Mouse (Mus musculus) myocyte (in vitro differentiated cells): Measurements from ENCODE around the gene Tmem243. TPM values are rescaled to one million over a fixed set of nuclear protein-coding genes. Genes with fewer than 3 reads are reported as not detected.

ENCODE experiments used
- H3K27me3 ChIP-seq: one replicate; pipeline ENCODE4 v1.6.1; 2011; ENCODE audit not compliant: control insufficient read depth, insufficient read depth, insufficient read length
- H3K36me3 ChIP-seq: one replicate; pipeline ENCODE4 v1.6.1; 2011; ENCODE audit not compliant: control insufficient read depth, insufficient read depth
- H3K4me2 ChIP-seq: one replicate; pipeline ENCODE4 v1.6.1; 2011; ENCODE audit warnings: low read depth, control low read depth
- H3K4me3 ChIP-seq: one replicate; pipeline ENCODE4 v1.5.1; 2011; ENCODE audit warnings: mild to moderate bottlenecking, control low read depth, moderate library complexity
- H3K79me2 ChIP-seq: one replicate; pipeline ENCODE4 v1.6.1; 2011; ENCODE audit not compliant: control insufficient read depth, insufficient read depth
- H3ac ChIP-seq: one replicate; pipeline ENCODE4 v1.6.1; 2011; ENCODE audit not compliant: control insufficient read depth, insufficient read length
- CEBPB ChIP-seq: IDR thresholded peaks from 2 replicates; pipeline ENCODE4 v1.6.1; 2011; ENCODE audit warnings: mild to moderate bottlenecking, moderate library complexity; ENCODE audit not compliant: poor library complexity, insufficient read depth, severe bottlenecking
- E2F4 ChIP-seq: IDR thresholded peaks from one replicate; pipeline ENCODE4 v1.6.1; 2011; ENCODE audit warnings: mild to moderate bottlenecking, control low read depth, moderate library complexity; ENCODE audit not compliant: insufficient read depth
- MAX ChIP-seq: IDR thresholded peaks from one replicate; pipeline ENCODE4 v1.6.1; 2011; ENCODE audit warnings: low read depth, mild to moderate bottlenecking, control low read depth
- MYOD1 ChIP-seq, 3 experiments: IDR thresholded peaks; one replicate each; pipeline ENCODE4 v1.6.1; 2011; ENCODE audit warnings: control low read depth in 2 of 3, low read depth in 2 of 3, mild to moderate bottlenecking in 2 of 3, moderate library complexity in 1 of 3; ENCODE audit not compliant: insufficient read length in 2 of 3, control insufficient read depth in 1 of 3
- MYOG ChIP-seq, 3 experiments: IDR thresholded peaks; one replicate each; pipeline ENCODE4 v1.6.1; 2011; ENCODE audit warnings: control low read depth in 2 of 3, low read depth in 2 of 3, mild to moderate bottlenecking in 2 of 3; ENCODE audit not compliant: insufficient read length in 2 of 3, control insufficient read depth in 1 of 3, insufficient read depth in 1 of 3
- POLR2A ChIP-seq: IDR thresholded peaks from one replicate; pipeline ENCODE4 v1.6.1; 2011; ENCODE audit warnings: low read depth, mild to moderate bottlenecking, control low read depth, moderate library complexity; ENCODE audit not compliant: insufficient read length
- POLR2AphosphoS2 ChIP-seq: IDR thresholded peaks from one replicate; pipeline ENCODE4 v1.6.1; 2011; ENCODE audit warnings: low read depth, control low read depth; ENCODE audit not compliant: insufficient read length
- REST ChIP-seq: IDR thresholded peaks from one replicate; pipeline ENCODE4 v1.6.1; 2011; ENCODE audit warnings: mild to moderate bottlenecking, control low read depth, moderate library complexity; ENCODE audit not compliant: insufficient read depth, insufficient read length
- SRF ChIP-seq: IDR thresholded peaks from one replicate; pipeline ENCODE4 v1.6.1; 2011; ENCODE audit warnings: low read depth; ENCODE audit not compliant: control insufficient read depth, insufficient read length
- TCF12 ChIP-seq: IDR thresholded peaks from one replicate; pipeline ENCODE4 v1.6.1; 2011; ENCODE audit warnings: mild to moderate bottlenecking, control low read depth; ENCODE audit not compliant: poor library complexity, insufficient read depth, severe bottlenecking
- TCF3 ChIP-seq: IDR thresholded peaks from one replicate; pipeline ENCODE4 v1.6.1; 2011; ENCODE audit warnings: low read depth, control low read depth; ENCODE audit not compliant: insufficient read length
- USF1 ChIP-seq: IDR thresholded peaks from one replicate; pipeline ENCODE4 v1.6.1; 2011; ENCODE audit warnings: low read depth, mild to moderate bottlenecking, control low read depth, moderate library complexity
- polyA plus RNA-seq: library from polyadenylated mRNA; unstranded; fragments of >200 nt; fragmentation: generic; extraction: Trizol; gene quantifications from one replicate; pipeline ENCODE4 v1.2.1, GENCODE M21; 2012; ENCODE audit warnings: missing spikeins

Tmem243 gene
- polyA plus RNA-seq, 1 experiment: 2.7 TPM

DNA sequence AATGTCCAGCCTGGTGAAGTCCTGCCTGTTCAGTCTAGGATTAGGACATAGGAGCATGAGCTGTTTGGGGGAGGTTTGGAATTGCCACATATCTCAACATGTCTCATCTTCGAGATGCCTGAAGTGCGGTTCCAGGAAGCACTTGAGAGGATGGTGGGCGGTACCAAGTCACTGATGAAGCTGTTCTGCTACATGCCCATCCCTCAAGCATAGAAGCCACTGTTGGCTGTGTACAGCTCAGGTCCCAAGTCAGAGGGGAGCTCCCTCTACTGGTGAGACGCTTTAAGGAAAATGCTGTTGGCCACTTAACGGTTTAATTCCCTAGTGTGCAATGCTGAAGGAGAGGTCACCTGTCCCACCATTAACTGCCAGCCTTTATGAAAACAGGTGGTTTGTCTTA lies 11.3 kb downstream of the Tmem243 start:
- no peak overlapping the region for H3K4me2 ChIP-seq
- no peak for TF ChIP-seq MAX
- no peak for TF ChIP-seq E2F4
- TF ChIP-seq POLR2A: no peak
- TF ChIP-seq TCF12: no peak
- TF ChIP-seq MYOD1 (IDR thresholded peaks at IDR 0.05; ENCODE audit: control insufficient read depth in 1 of 3, insufficient read length in 2 of 3, low read depth in 2 of 3): no peak
- TF ChIP-seq MYOG (IDR thresholded peaks at IDR 0.05; ENCODE audit: control insufficient read depth in 1 of 3, insufficient read depth in 1 of 3, insufficient read length in 2 of 3, low read depth in 2 of 3): no peak
- TF ChIP-seq CEBPB: no peak
- no peak for TF ChIP-seq SRF
- H3ac ChIP-seq: no peak overlapping the region
- no peaks in the 10 kb centered on the region for H3K36me3 ChIP-seq
- no peaks in the 10 kb centered on the region for H3K27me3 ChIP-seq
- H3K4me3 ChIP-seq: no peak overlapping the region
- H3K79me2 ChIP-seq: no peaks in the 10 kb centered on the region

DNA sequence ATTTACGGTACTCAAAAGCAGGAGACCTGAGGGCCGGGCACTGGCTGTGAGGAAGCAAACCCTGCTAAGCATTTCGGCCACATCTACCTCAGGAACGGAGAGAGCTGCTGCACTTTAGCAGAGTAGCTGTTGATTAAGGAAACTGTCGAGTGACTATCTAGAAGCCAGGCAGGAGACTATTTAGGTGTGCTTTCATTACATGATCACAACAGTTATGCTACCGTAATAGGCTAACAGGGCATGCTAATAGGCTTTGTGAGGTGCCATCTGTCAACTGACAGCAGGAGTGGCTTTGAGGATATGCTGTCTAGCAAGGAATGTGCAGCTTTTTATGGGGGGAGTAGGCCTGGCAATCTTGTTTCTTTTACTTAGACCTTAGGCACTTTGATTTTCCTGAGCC lies 13.7 kb downstream of the Tmem243 start:
- Histone ChIP-seq H3K4me2 (no peak overlapping the region), H3K79me2 (no peaks in the 10 kb centered on the region), H3K36me3 (peaks cover 19% of the 10 kb centered on the region), H3K4me3 (no peak overlapping the region), H3ac (no peak overlapping the region), H3K27me3 (no peaks in the 10 kb centered on the region)
- TF ChIP-seq POLR2AphosphoS2 (peak; percentile 52), E2F4 (no peak)

DNA sequence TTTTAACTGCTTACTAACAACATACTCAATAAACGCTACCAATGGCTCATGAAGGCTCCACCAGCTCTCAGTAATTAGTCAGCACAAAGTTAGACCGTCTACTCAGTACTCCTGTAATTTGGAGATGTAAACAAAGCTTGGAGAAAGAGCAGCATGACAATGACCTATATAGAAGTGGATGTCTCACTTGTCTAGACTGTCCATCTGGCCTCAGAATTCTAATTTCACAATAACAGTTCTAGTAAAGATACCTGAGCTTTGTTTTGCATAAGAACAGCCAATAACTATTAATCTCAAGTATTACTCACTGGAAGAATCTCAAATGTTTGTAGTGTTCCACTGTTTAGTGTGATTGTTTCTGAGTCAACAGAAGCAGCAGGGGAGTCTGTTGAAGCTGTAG lies 23.7 kb downstream of the Tmem243 start:
- Histone ChIP-seq H3K27me3 (no peaks in the 10 kb centered on the region), H3ac (no peak overlapping the region), H3K4me3 (no peak overlapping the region), H3K36me3 (peaks cover 65% of the 10 kb centered on the region), H3K4me2 (no peak overlapping the region), H3K79me2 (no peaks in the 10 kb centered on the region)
- TF ChIP-seq CEBPB: no peak
- TF ChIP-seq USF1: no peak
- TF ChIP-seq TCF3: no peak
- no peak for TF ChIP-seq REST
- TF ChIP-seq POLR2A: no peak
- TF ChIP-seq MYOD1 (IDR thresholded peaks at IDR 0.05; ENCODE audit: control insufficient read depth in 1 of 3, insufficient read length in 2 of 3, low read depth in 2 of 3): no peak
- TF ChIP-seq POLR2AphosphoS2: no peak
- no peak for TF ChIP-seq SRF
- no peak for TF ChIP-seq MYOG (IDR thresholded peaks at IDR 0.05; ENCODE audit: control insufficient read depth in 1 of 3, insufficient read depth in 1 of 3, insufficient read length in 2 of 3, low read depth in 2 of 3)
- TF ChIP-seq TCF12: no peak
- TF ChIP-seq E2F4: no peak
- no peak for TF ChIP-seq MAX

DNA sequence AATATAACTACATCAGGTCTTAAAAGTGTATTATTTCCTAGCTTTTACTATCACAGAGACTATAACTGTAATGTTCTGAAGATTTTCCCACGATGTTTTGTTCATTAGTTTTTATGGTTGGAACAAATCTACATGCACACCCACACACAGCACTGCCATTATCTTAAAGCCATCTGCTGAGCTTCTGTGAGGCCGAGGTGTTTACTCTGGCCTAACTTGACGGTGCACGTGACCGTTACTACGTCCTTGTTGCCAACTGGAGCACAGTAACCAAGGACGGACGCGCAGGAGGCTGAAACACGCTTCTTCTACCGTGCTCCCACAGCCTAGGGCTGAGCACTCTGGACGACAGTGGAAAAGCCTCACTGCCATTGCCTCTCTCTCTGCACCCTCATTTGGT lies 28.1 kb downstream of the Tmem243 start:
- Histone ChIP-seq H3K4me2 (no peak overlapping the region), H3ac (no peak overlapping the region), H3K27me3 (no peaks in the 10 kb centered on the region), H3K4me3 (no peak overlapping the region), H3K36me3 (peaks cover 35% of the 10 kb centered on the region), H3K79me2 (no peaks in the 10 kb centered on the region)
- TF ChIP-seq POLR2A (no peak), POLR2AphosphoS2 (no peak)

DNA sequence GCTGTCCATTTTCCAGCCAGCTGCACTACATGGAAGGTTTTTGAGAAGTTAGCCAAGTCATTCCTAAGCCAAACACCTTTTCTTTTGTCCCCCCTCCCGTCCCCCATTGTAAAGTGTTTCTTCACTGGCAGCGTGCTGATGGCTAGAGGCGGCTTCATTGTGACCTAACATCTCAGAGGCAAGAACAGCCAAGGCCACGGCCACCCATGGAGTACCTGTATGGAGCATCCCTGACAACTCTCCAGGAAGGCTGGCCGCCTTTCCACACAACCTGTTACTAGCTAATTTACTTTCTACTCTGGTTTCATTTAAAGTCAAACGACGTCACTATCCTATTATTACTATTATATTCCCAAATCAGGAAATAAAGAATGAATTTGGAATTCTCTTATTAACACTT lies 31.3 kb downstream of the Tmem243 start:
- Histone ChIP-seq H3K4me3 (no peak overlapping the region), H3K4me2 (no peak overlapping the region), H3K36me3 (peaks cover 24% of the 10 kb centered on the region), H3K27me3 (no peaks in the 10 kb centered on the region), H3ac (no peak overlapping the region), H3K79me2 (no peaks in the 10 kb centered on the region)
- no peak for TF ChIP-seq POLR2A
- no peak for TF ChIP-seq TCF3
- TF ChIP-seq REST: no peak
- no peak for TF ChIP-seq TCF12
- no peak for TF ChIP-seq CEBPB
- TF ChIP-seq MYOD1 (IDR thresholded peaks at IDR 0.05; ENCODE audit: control insufficient read depth in 1 of 3, insufficient read length in 2 of 3, low read depth in 2 of 3): no peak
- TF ChIP-seq POLR2AphosphoS2: no peak
- TF ChIP-seq MAX: no peak
- TF ChIP-seq USF1: no peak

DNA sequence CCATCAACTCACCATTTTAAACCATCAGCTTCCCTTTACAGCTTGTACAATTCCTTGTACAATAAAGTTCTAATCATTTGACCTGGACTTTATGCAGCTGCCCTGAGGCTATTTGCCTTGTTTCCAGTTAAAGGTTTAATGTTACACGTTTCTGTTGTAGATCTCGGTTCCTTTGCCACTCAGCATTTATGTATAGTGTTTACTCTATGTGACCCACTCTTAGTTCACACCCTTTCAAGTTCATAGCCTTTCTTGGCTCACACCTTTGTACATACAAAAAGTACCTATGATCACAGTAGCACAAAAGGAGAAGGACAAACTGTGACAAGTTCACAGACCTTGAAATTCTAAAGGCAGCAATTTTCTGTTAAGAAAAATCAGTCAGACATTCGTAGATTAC lies 35.1 kb downstream of the Tmem243 start:
- Histone ChIP-seq H3K4me2 (no peak overlapping the region), H3K27me3 (no peaks in the 10 kb centered on the region), H3K4me3 (no peak overlapping the region), H3ac (no peak overlapping the region), H3K79me2 (no peaks in the 10 kb centered on the region), H3K36me3 (peaks cover 35% of the 10 kb centered on the region)
- TF ChIP-seq CEBPB (no peak), MYOG (IDR thresholded peaks at IDR 0.05; ENCODE audit: control insufficient read depth in 1 of 3, insufficient read depth in 1 of 3, insufficient read length in 2 of 3, low read depth in 2 of 3) (no peak), TCF12 (no peak), REST (no peak)
